17 mouse cellular contexts compared by ENCODE assay signal in the genomic region with DNA sequence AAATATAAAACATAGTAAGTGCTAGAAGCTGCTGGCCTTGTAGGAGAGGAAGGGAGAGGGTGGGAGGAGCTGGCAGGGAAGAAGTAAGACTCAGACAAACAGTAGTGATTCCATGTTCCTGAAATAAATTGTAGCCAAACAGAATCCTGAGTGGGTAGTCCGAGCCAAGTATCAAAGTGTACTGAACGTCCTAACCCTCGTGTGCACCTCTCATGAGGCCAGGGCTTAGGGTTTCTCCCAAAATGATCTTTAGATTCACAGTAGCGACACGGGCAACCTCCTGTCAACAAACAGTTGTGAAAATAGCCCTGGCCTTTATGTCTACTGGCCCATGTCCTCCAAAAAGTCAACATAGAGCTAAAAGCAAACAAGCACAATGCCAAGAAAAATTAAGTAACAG. TPM values are rescaled to one million over a fixed set of nuclear protein-coding genes. Genes with fewer than 3 reads are reported as not detected.
DNase-seq lines count a peak whose midpoint lies in the region; ATAC-seq lines count a peak whose summit lies in the region.
"Had no signal": no experiment of that assay in that cellular context is flagged by ENCODE, and none has a peak within 500 bp of the region (broad histone marks: within the 10 kb centered on the region; RNA-seq: fewer than 3 reads in every experiment).

No protein-coding gene starts in this region.

- no peaks in the 10 kb centered on the region for H3K27me3 ChIP-seq in heart, embryonic 11.5 days (ENCODE audit: control insufficient read depth, insufficient read depth, low read length)
- no peaks in the 10 kb centered on the region for H3K27me3 ChIP-seq in forebrain, embryonic 12.5 days
- H3K27me3 ChIP-seq: CH12.LX; midbrain, embryonic 13.5 days; neural tube, embryonic 12.5 days had no signal

- peaks cover 24% of the 10 kb centered on the region for H3K4me1 ChIP-seq in heart, embryonic 11.5 days (ENCODE audit: control insufficient read depth, insufficient read depth, low read length)
- no peaks in the 10 kb centered on the region for H3K4me1 ChIP-seq in forebrain, embryonic 12.5 days
- H3K4me1 ChIP-seq: midbrain, embryonic 13.5 days; neural tube, embryonic 12.5 days had no signal

- intact Hi-C loops in heart, postnatal 25 days (cut with DNase I) = no loop called here
- intact Hi-C loops in left cerebral cortex, postnatal 14 days (cut with DNase I) = no loop called here

- H3K9ac ChIP-seq in heart, embryonic 11.5 days (ENCODE audit: low read depth, low read length) = no peak overlapping the region
- no peak overlapping the region for H3K9ac ChIP-seq in forebrain, embryonic 12.5 days
- H3K9ac ChIP-seq: midbrain, embryonic 13.5 days; neural tube, embryonic 12.5 days had no signal

- no peaks in the 10 kb centered on the region for H3K36me3 ChIP-seq in heart, embryonic 11.5 days (ENCODE audit: control insufficient read depth, insufficient read depth, low read length)
- no peaks in the 10 kb centered on the region for H3K36me3 ChIP-seq in forebrain, embryonic 12.5 days (replicated peaks)
- H3K36me3 ChIP-seq: midbrain, embryonic 13.5 days; neural tube, embryonic 12.5 days had no signal

- peak; percentile 82 to 86 for DNase-seq in heart, adult 18-20 months
- DNase-seq in right cerebral cortex, adult 18-20 months = peak; percentile 28
- no peak for DNase-seq in right cerebral cortex, postnatal 36 days (ENCODE audit: low spot score in 2 of 2)
- DNase-seq in heart, postnatal 25 days (ENCODE audit: low spot score) = peak; percentile 45
- peak; percentile 24 for DNase-seq in testis, postnatal 14 days (ENCODE audit: low spot score)
- DNase-seq in left cerebral cortex, postnatal 14 days (ENCODE audit: low spot score in 2 of 2) = no peak
- DNase-seq: layer of hippocampus, adult 9-11 months; right cerebral cortex, postnatal 14 days had no signal

- 59% methylated on average over 5 of the region's 5 CpGs for WGBS in heart, embryonic 11.5 days (ENCODE audit: insufficient replicate concordance)
- 93% methylated on average over 5 of the region's 5 CpGs for WGBS in forebrain, embryonic 12.5 days

- H3K4me2 ChIP-seq in heart, embryonic 11.5 days = no peak overlapping the region
- H3K4me2 ChIP-seq in forebrain, embryonic 12.5 days = no peak overlapping the region
- H3K4me2 ChIP-seq: midbrain, embryonic 13.5 days; neural tube, embryonic 12.5 days had no signal

- H3K4me3 ChIP-seq in heart, embryonic 11.5 days (ENCODE audit: low read depth, low read length) = no peak overlapping the region
- no peak overlapping the region for H3K4me3 ChIP-seq in forebrain, embryonic 12.5 days (replicated peaks)
- H3K4me3 ChIP-seq: erythroblast, embryonic 14.5 days; midbrain, embryonic 13.5 days; neural tube, embryonic 12.5 days had no signal

- no peaks in the 10 kb centered on the region for H3K9me3 ChIP-seq in heart, embryonic 11.5 days (replicated peaks; ENCODE audit: control insufficient read depth, low read length)
- H3K9me3 ChIP-seq in forebrain, embryonic 12.5 days = no peaks in the 10 kb centered on the region
- H3K9me3 ChIP-seq: midbrain, embryonic 13.5 days; neural tube, embryonic 12.5 days had no signal

- no peak for ATAC-seq in heart, embryonic 11.5 days (replicated peaks; ENCODE audit: insufficient number of reproducible peaks, low FRiP score, low TSS enrichment)
- no peak for ATAC-seq in forebrain, embryonic 12.5 days (ENCODE audit: low FRiP score)
- ATAC-seq: hindbrain, postnatal 0 days; midbrain, embryonic 13.5 days had no signal

- H3K27ac ChIP-seq in heart, embryonic 11.5 days (ENCODE audit: low read depth, low read length) = no peak overlapping the region
- no peak overlapping the region for H3K27ac ChIP-seq in forebrain, embryonic 12.5 days
- H3K27ac ChIP-seq: hindbrain, postnatal 0 days; midbrain, embryonic 13.5 days; neural tube, embryonic 12.5 days had no signal

RNA-seq across cellular contexts. Expression of gene Gm47985, which starts 54.3 kb away (rescaled TPM):
- 1 to 10 TPM; 1.0 to 1.1 TPM for total RNA-seq in heart, adult 18-20 months (2021)
- 2.1 and 3.4 TPM in 2 replicates for polyA plus RNA-seq in heart, embryonic 11.5 days (2014; fragmentation: Nextera tagmentation; extraction: Ambion mirVana)
- total RNA-seq in heart, postnatal 25 days (2021) = 1 to 10 TPM in 1 of 2 experiments, under 1 TPM in 1; 0.26 to 1.1 TPM
- not detected for total RNA-seq in left cerebral cortex, postnatal 14 days (2021)
- polyA plus RNA-seq in forebrain, embryonic 12.5 days (2016; fragmentation: Nextera tagmentation; extraction: Ambion mirVana) = 0.65 and 0.95 TPM in 2 replicates
- total RNA-seq: CH12.LX; hindbrain, postnatal 0 days had no signal
- polyA plus RNA-seq: cortical plate, adult 2 months; erythroblast, embryonic 14.5 days; hindbrain, postnatal 0 days; stomach, embryonic 14.5 days had no signal

Comparison
In these comparisons a context has a peak if more than half of its experiments do, and no peak if none do; other contexts are left out.
1. DNase-seq: peak in heart, adult 18-20 months (2 of 2), right cerebral cortex, adult 18-20 months (single experiment), heart, postnatal 25 days (single experiment) and testis, postnatal 14 days (single experiment); none in right cerebral cortex, postnatal 36 days (0 of 2) and left cerebral cortex, postnatal 14 days (0 of 2).